Mouse (Mus musculus) embryo, embryonic 9.5 days (tissue): ENCODE measurements around the gene Mmp8.

ENCODE experiments used
- DNase-seq: peaks from one replicate; pipeline ENCODE4 v3.0.0-alpha.2; 2017; ENCODE audit errors: extremely low spot score

Mmp8 gene

GRCm38 (mm10) chr9:7558221-7559017 is at the start of gene Mmp8:
TSS of gene Mmp8 (plus strand) at chr9:7558456.
- no peak for DNase-seq

- no peak for DNase-seq
Measured at GRCm38 (mm10) chr9:7509619-7510233, 48.5 kb upstream of the Mmp8 start.

GRCm38 (mm10) chr9:7517944-7518571 is 40.2 kb upstream of the Mmp8 start:
- DNase-seq = no peak

GRCm38 (mm10) chr9:7526255-7526940 is 31.9 kb upstream of the Mmp8 start:
- no peak for DNase-seq

- no peak for DNase-seq
Measured at GRCm38 (mm10) chr9:7542763-7543162, 15.5 kb upstream of the Mmp8 start.

- no peak for DNase-seq
Measured at GRCm38 (mm10) chr9:7544923-7545457, 13.3 kb upstream of the Mmp8 start.

- DNase-seq = no peak
Measured at GRCm38 (mm10) chr9:7545471-7545870, 12.8 kb upstream of the Mmp8 start.

- DNase-seq = no peak
Measured at GRCm38 (mm10) chr9:7545920-7546319, 12.3 kb upstream of the Mmp8 start.

GRCm38 (mm10) chr9:7551943-7552342 is 6.3 kb upstream of the Mmp8 start:
- no peak for DNase-seq

GRCm38 (mm10) chr9:7553536-7553935 is 4.7 kb upstream of the Mmp8 start:
- no peak for DNase-seq

GRCm38 (mm10) chr9:7554382-7554781 is 3.9 kb upstream of the Mmp8 start:
- no peak for DNase-seq

- no peak for DNase-seq
Measured at GRCm38 (mm10) chr9:7560026-7560425, 1.8 kb downstream of the Mmp8 start.

GRCm38 (mm10) chr9:7567376-7567775 is 9.1 kb downstream of the Mmp8 start:
- DNase-seq = no peak

GRCm38 (mm10) chr9:7567923-7568322 is 9.7 kb downstream of the Mmp8 start:
- DNase-seq = no peak

- DNase-seq = no peak
Measured at GRCm38 (mm10) chr9:7570485-7570884, 12.2 kb downstream of the Mmp8 start.

- DNase-seq = no peak
Measured at GRCm38 (mm10) chr9:7571162-7571561, 12.9 kb downstream of the Mmp8 start, which contains the start of gene Mmp27. TSS of gene Mmp27 (plus strand) at chr9:7571396.

- DNase-seq = no peak
Measured at GRCm38 (mm10) chr9:7572188-7572587, 13.9 kb downstream of the Mmp8 start.

- DNase-seq = no peak
Measured at GRCm38 (mm10) chr9:7572663-7573308, 14.5 kb downstream of the Mmp8 start.

- DNase-seq = no peak
Measured at GRCm38 (mm10) chr9:7575526-7575925, 17.3 kb downstream of the Mmp8 start.

GRCm38 (mm10) chr9:7577371-7577770 is 19.1 kb downstream of the Mmp8 start:
- DNase-seq = no peak

GRCm38 (mm10) chr9:7590063-7590462 is 31.8 kb downstream of the Mmp8 start:
- no peak for DNase-seq
